Mouse (Mus musculus) forebrain, postnatal 0 days (tissue): ENCODE data around the gene Myo10. TPM values are rescaled to one million over a fixed set of nuclear protein-coding genes. Genes with fewer than 3 reads are reported as not detected.

Experiments used
- ATAC-seq: fragments of 200-750 bp; cut with Nextera tagmentation; 2 replicates; pipeline ENCODE4 v1.8.0; 2017; ENCODE audit warnings: mild to moderate bottlenecking, moderate library complexity
- DNase-seq: peaks from one replicate; pipeline ENCODE4 v3.0.0-alpha.2; 2015
- H3K27ac ChIP-seq: fragments of 300-500 bp; sonication (generic); 2 replicates; pipeline ENCODE4 v1.5.1; 2014; ENCODE audit warnings: low read depth, mild to moderate bottlenecking, antibody characterized with exemption, low read length, moderate library complexity, mixed read lengths
- H3K27me3 ChIP-seq: fragments of 300-500 bp; sonication (generic); 2 replicates; pipeline ENCODE4 v1.6.1; 2014; ENCODE audit warnings: mild to moderate bottlenecking, low read length, mixed read lengths; ENCODE audit not compliant: insufficient read depth
- H3K36me3 ChIP-seq: fragments of 300-500 bp; sonication (generic); 2 replicates; pipeline ENCODE4 v1.6.1; 2014; ENCODE audit warnings: mild to moderate bottlenecking, moderate library complexity; ENCODE audit not compliant: insufficient read depth
- H3K4me1 ChIP-seq: fragments of 300-500 bp; sonication (generic); 2 replicates; pipeline ENCODE4 v1.6.1; 2014; ENCODE audit warnings: antibody characterized with exemption; ENCODE audit not compliant: insufficient read depth
- H3K4me2 ChIP-seq: fragments of 300-500 bp; sonication (generic); 2 replicates; pipeline ENCODE4 v1.6.1; 2014; ENCODE audit warnings: low read depth, mild to moderate bottlenecking, moderate library complexity
- H3K4me3 ChIP-seq: fragments of 300-500 bp; sonication (generic); 2 replicates; pipeline ENCODE4 v1.5.1; 2014; ENCODE audit warnings: low read depth, low read length, mixed read lengths
- H3K9ac ChIP-seq: fragments of 300-500 bp; sonication (generic); 2 replicates; pipeline ENCODE4 v1.6.1; 2014; ENCODE audit warnings: mild to moderate bottlenecking
- H3K9me3 ChIP-seq: fragments of 300-500 bp; sonication (generic); 2 replicates; pipeline ENCODE4 v1.6.1; 2016; ENCODE audit warnings: low read length
- CTCF ChIP-seq: sonication (generic); IDR thresholded peaks from 2 replicates; pipeline ENCODE4 v1.5.1; 2016; ENCODE audit warnings: antibody characterized with exemption, control low read depth, low read depth
- WGBS: fragments of 180-500 bp; shearing (Covaris S2); extraction: QIAGEN DNeasy Blood & Tissue Kit; methylation state at CpG from one replicate; pipeline ENCODE4 v1.1.7; 2014; 5-methylcytosine and 5-hydroxymethylcytosine counted together
- polyA plus RNA-seq: library from polyadenylated mRNA; unstranded; fragments of >200 nt; fragmentation: Nextera tagmentation; extraction: Ambion mirVana; gene quantifications from 2 replicates; pipeline ENCODE4 v1.2.1, GENCODE M21; 2015
- total RNA-seq: library from RNA; depleted of rRNA; stranded (reverse); fragments of >200 nt; gene quantifications from 2 replicates; pipeline ENCODE4 v1.2.3, GENCODE M21; 2014

Gene Myo10
- total and polyA plus RNA-seq, 2 experiments from 2014 or later = 22.3 to 24.2 TPM

- Histone ChIP-seq H3K9me3 (no peaks in the 10 kb centered on the region), H3K27me3 (no peaks in the 10 kb centered on the region), H3K4me2 (no peak overlapping the region), H3K27ac (no peak overlapping the region), H3K4me1 (no peaks in the 10 kb centered on the region), H3K4me3 (no peak overlapping the region), H3K9ac (no peak overlapping the region), H3K36me3 (no peaks in the 10 kb centered on the region)
- ATAC-seq = no peak
- WGBS = 79% methylated on average over 2 of the region's 2 CpGs
- DNase-seq = no peak
- no peak for TF ChIP-seq CTCF
These were observed 26.0 kb downstream of the Myo10 start for GRCm38 (mm10) chr15:25648287-25648686.

- ATAC-seq = no peak
- Histone ChIP-seq H3K9me3 (no peaks in the 10 kb centered on the region), H3K27me3 (no peaks in the 10 kb centered on the region), H3K4me2 (no peak overlapping the region), H3K27ac (no peak overlapping the region), H3K9ac (no peak overlapping the region), H3K4me1 (no peaks in the 10 kb centered on the region), H3K36me3 (no peaks in the 10 kb centered on the region), H3K4me3 (no peak overlapping the region)
- WGBS = 72% methylated on average over 5 of the region's 5 CpGs
- no peak for TF ChIP-seq CTCF
- no peak for DNase-seq
These were observed 28.0 kb downstream of the Myo10 start for GRCm38 (mm10) chr15:25650371-25650770.

- H3K4me2 ChIP-seq = no peak overlapping the region
- no peak overlapping the region for H3K9ac ChIP-seq
- WGBS = 61% methylated on average over 7 of the region's 7 CpGs
These were observed 29.5 kb downstream of the Myo10 start for GRCm38 (mm10) chr15:25651820-25652219.

GRCm38 (mm10) chr15:25652368-25652767, 30.0 kb downstream of the Myo10 start:
- Histone ChIP-seq H3K4me1 (no peaks in the 10 kb centered on the region), H3K4me2 (no peak overlapping the region), H3K36me3 (no peaks in the 10 kb centered on the region), H3K4me3 (no peak overlapping the region), H3K9ac (no peak overlapping the region), H3K27ac (no peak overlapping the region), H3K27me3 (no peaks in the 10 kb centered on the region), H3K9me3 (no peaks in the 10 kb centered on the region)
- 48% methylated on average over 5 of the region's 5 CpGs for WGBS
- no peak for TF ChIP-seq CTCF
- ATAC-seq (no peak), DNase-seq (no peak)

More at GRCm38 (mm10) chr15:25651820-25652219, 29.5 kb downstream of the Myo10 start:
- ATAC-seq (no peak), DNase-seq (no peak)
- Histone ChIP-seq H3K4me3 (no peak overlapping the region), H3K36me3 (no peaks in the 10 kb centered on the region), H3K4me1 (no peaks in the 10 kb centered on the region), H3K27ac (no peak overlapping the region), H3K9me3 (no peaks in the 10 kb centered on the region), H3K27me3 (no peaks in the 10 kb centered on the region)
- TF ChIP-seq CTCF = no peak

- TF ChIP-seq CTCF = no peak
- no peak for ATAC-seq
- Histone ChIP-seq H3K4me2 (no peak overlapping the region), H3K27ac (no peak overlapping the region), H3K27me3 (no peaks in the 10 kb centered on the region), H3K4me1 (no peaks in the 10 kb centered on the region), H3K4me3 (no peak overlapping the region), H3K9me3 (no peaks in the 10 kb centered on the region), H3K36me3 (no peaks in the 10 kb centered on the region), H3K9ac (no peak overlapping the region)
- WGBS = 83% methylated on average over 6 of the region's 6 CpGs
- DNase-seq = no peak
These were observed 30.6 kb downstream of the Myo10 start for GRCm38 (mm10) chr15:25652933-25653332.

- DNase-seq = no peak
- H3K27ac ChIP-seq = no peak overlapping the region
- ATAC-seq = no peak
- no peaks in the 10 kb centered on the region for H3K4me1 ChIP-seq
- H3K36me3 ChIP-seq = no peaks in the 10 kb centered on the region
- no peaks in the 10 kb centered on the region for H3K9me3 ChIP-seq
- no peak for TF ChIP-seq CTCF
- no peaks in the 10 kb centered on the region for H3K27me3 ChIP-seq
- 79% methylated on average over 5 of the region's 5 CpGs for WGBS
- H3K9ac ChIP-seq = no peak overlapping the region
- no peak overlapping the region for H3K4me2 ChIP-seq
- no peak overlapping the region for H3K4me3 ChIP-seq
These were observed 31.4 kb downstream of the Myo10 start for GRCm38 (mm10) chr15:25653680-25654079.

GRCm38 (mm10) chr15:25662833-25663519, 40.7 kb downstream of the Myo10 start:
- Histone ChIP-seq H3K27ac (no peak overlapping the region), H3K4me3 (no peak overlapping the region), H3K9ac (no peak overlapping the region), H3K4me1 (no peaks in the 10 kb centered on the region), H3K27me3 (no peaks in the 10 kb centered on the region), H3K4me2 (no peak overlapping the region), H3K9me3 (no peaks in the 10 kb centered on the region), H3K36me3 (no peaks in the 10 kb centered on the region)
- TF ChIP-seq CTCF = no peak
- 48% methylated on average over 8 of the region's 8 CpGs for WGBS
- ATAC-seq = no peak
- DNase-seq = no peak
